In genomic region chr8:13623038-13623750, GRCm38 (mm10) we compare ENCODE assay signal across 8 mouse cellular contexts. TPM values are rescaled to one million over a fixed set of nuclear protein-coding genes. Genes with fewer than 3 reads are reported as not detected.
DNase-seq lines count a peak whose midpoint lies in the region; ATAC-seq and TF ChIP-seq lines count a peak whose summit lies in the region.
"Had no signal": no experiment of that assay in that cellular context is flagged by ENCODE, and none has a peak within 500 bp of the region (broad histone marks: within the 10 kb centered on the region; RNA-seq: fewer than 3 reads in every experiment).

No protein-coding gene starts in this region.

- in situ Hi-C loops in CH12.LX (cut with MboI; ENCODE audit: low pct_ligation_motif_present, low pct_unique_long_range_greater_than_20kb, low sequenced_read_pairs): no loop called here

- dilution Hi-C loops in CH12.LX (cut with MboI; ENCODE audit: extremely low pct_ligation_motif_present, extremely low pct_unique_long_range_greater_than_20kb, low sequenced_read_pairs): no loop called here

- no peaks in the 10 kb centered on the region for H3K27me3 ChIP-seq in CH12.LX (replicated peaks)
- H3K27me3 ChIP-seq: liver, embryonic 13.5 days had no signal

- 0 out of 2 replicates have a peak overlapping the region, but pooled peaks have one; percentile 8 for H3K9ac ChIP-seq in CH12.LX (ENCODE audit: insufficient read depth, low read depth)
- H3K9ac ChIP-seq: liver, embryonic 13.5 days had no signal

- no peak for TF ChIP-seq POLR2A in CH12.LX (IDR thresholded peaks at IDR 0.05; ENCODE audit: low read depth, low read length)

- 62% methylated on average over 9 of the region's 9 CpGs for WGBS in macrophage (ENCODE audit: missing documents)

- H3K4me2 ChIP-seq in CH12.LX (ENCODE audit: insufficient read depth, low read depth, poor library complexity, severe bottlenecking): peak overlapping the region; percentile 38; the same call in 1 of the 2 replicates
- H3K4me2 ChIP-seq: liver, embryonic 13.5 days had no signal

- DNase-seq in 3134 (ENCODE audit: extremely low read depth, insufficient read length, low spot score) (peak; percentile 24), CH12.LX (ENCODE audit: extremely low read depth) (no peak)
- peak; percentile 40 to 64 for DNase-seq in frontal cortex, postnatal 14 days (ENCODE audit: low spot score in 2 of 2)
- DNase-seq in spleen, postnatal 10 days (ENCODE audit: low spot score in 2 of 2): no peak
- DNase-seq: liver, embryonic 13.5 days had no signal

- H3K4me1 ChIP-seq in CH12.LX (ENCODE audit: control insufficient read depth in 1 of 2, insufficient read depth in 2 of 2): peaks cover 33 to 43% of the 10 kb centered on the region in 2 experiments

- TF ChIP-seq EP300 in CH12.LX (IDR thresholded peaks at IDR 0.05; ENCODE audit: low read length): no peak

- no peak for TF ChIP-seq CTCF in CH12.LX (conservative IDR thresholded peaks at IDR 0.05 in 1 of 2, IDR thresholded peaks at IDR 0.05 in 1 of 2; ENCODE audit: low read depth in 2 of 2, low read length in 2 of 2)

- no peak for ATAC-seq in CD4-positive, CD25-positive, alpha-beta regulatory T cell, adult 4 months
- no peak for ATAC-seq in megakaryocyte progenitor cell, adult 5-6 weeks (replicated peaks; ENCODE audit: poor library complexity)

- no peak overlapping the region for H3K4me3 ChIP-seq in CH12.LX (replicated peaks in 1 of 3; ENCODE audit: low read depth in 2 of 3, low read length in 2 of 3, poor library complexity in 1 of 3)
- H3K4me3 ChIP-seq in macrophage (ENCODE audit: inconsistent target): no peak overlapping the region
- H3K4me3 ChIP-seq: liver, embryonic 13.5 days had no signal

- H3K27ac ChIP-seq in CH12.LX (ENCODE audit: insufficient read depth, low read depth) (no peak overlapping the region), macrophage (peak overlapping the region; percentile 98)
- H3K27ac ChIP-seq: liver, embryonic 13.5 days had no signal

- peaks cover 13% of the 10 kb centered on the region for H3K9me3 ChIP-seq in CH12.LX (replicated peaks; ENCODE audit: low read length)
- H3K9me3 ChIP-seq: liver, embryonic 13.5 days had no signal

- no peaks in the 10 kb centered on the region; the same call in 1 of the 2 replicates for H3K79me2 ChIP-seq in CH12.LX (replicated peaks; ENCODE audit: control insufficient read depth, extremely low read depth, insufficient read depth, poor library complexity, severe bottlenecking)
- H3K79me2 ChIP-seq in macrophage (ENCODE audit: inconsistent target): peaks cover 98% of the 10 kb centered on the region

- H3K36me3 ChIP-seq in CH12.LX (replicated peaks in 1 of 2; ENCODE audit: control insufficient read depth in 1 of 2, insufficient read depth in 1 of 2, low read length in 1 of 2) (peaks cover 9 to 41% of the 10 kb centered on the region in 2 experiments), macrophage (ENCODE audit: inconsistent target) (peaks cover 7% of the 10 kb centered on the region; the same call in 1 of the 2 replicates)

- TF ChIP-seq RAD21 in CH12.LX (IDR thresholded peaks at IDR 0.05; ENCODE audit: low read depth, low read length): no peak

TF ChIP-seq in CH12.LX, 34 proteins besides CTCF, POLR2A, EP300 and RAD21:
- TF ChIP-seq ETS1 (conservative IDR thresholded peaks at IDR 0.05; ENCODE audit: low read depth, low read length) (no peak), POLR2AphosphoS2 (IDR thresholded peaks at IDR 0.05; ENCODE audit: low read depth, low read length) (no peak), E2F4 (IDR thresholded peaks at IDR 0.05; ENCODE audit: insufficient replicate concordance, low read depth, low read length) (no peak), NELFE (IDR thresholded peaks at IDR 0.05; ENCODE audit: low read depth, low read length) (no peak), ZMIZ1 (IDR thresholded peaks at IDR 0.05; ENCODE audit: low read depth, low read length) (no peak), MAX (IDR thresholded peaks at IDR 0.05; ENCODE audit: low read length) (no peak), UBTF (IDR thresholded peaks at IDR 0.05; ENCODE audit: low read depth, low read length) (no peak), KAT2A (IDR thresholded peaks at IDR 0.05; ENCODE audit: insufficient replicate concordance, low read length) (no peak), IRF4 (IDR thresholded peaks at IDR 0.05; ENCODE audit: low read depth, low read length) (no peak), TCF12 (IDR thresholded peaks at IDR 0.05; ENCODE audit: low read depth, low read length) (no peak), MAFK (IDR thresholded peaks at IDR 0.05; ENCODE audit: insufficient replicate concordance, low read length) (no peak), NRF1 (IDR thresholded peaks at IDR 0.05; ENCODE audit: low read depth, low read length) (no peak), MXI1 (IDR thresholded peaks at IDR 0.05; ENCODE audit: low read depth, low read length) (no peak), MYC (IDR thresholded peaks at IDR 0.05; ENCODE audit: low read depth, low read length) (no peak), RCOR1 (conservative IDR thresholded peaks at IDR 0.05; ENCODE audit: low read depth, low read length) (no peak)
TF ChIP-seq in CH12.LX: peak in this region for 0.

RNA-seq across cellular contexts. Expression of gene Rasa3, which starts 54.2 kb away (rescaled TPM):
- total RNA-seq in CH12.LX (2012; rRNA removed) (20.0 and 28.5 TPM in 2 replicates), CH12.LX (2014; rRNA removed) (13.6 TPM in 2 replicates)
- polyA plus RNA-seq in CH12.LX (2012; ENCODE audit: insufficient read length, low read depth) (12.8 and 13.7 TPM in 2 replicates), macrophage (2018) (72.6 to 95.1 TPM (median 88.3 TPM) in 3 replicates)
- total RNA-seq in macrophage (2018; cell fraction: chromatin; rRNA removed): 100 to 1,000 TPM in 19 of 26 experiments, 10 to 100 TPM in 7; 24.5 to 267 (median 142) TPM
- total RNA-seq in macrophage (2018; cell fraction: cytosol; rRNA removed): 100 to 1,000 TPM in 7 of 26 experiments, 10 to 100 TPM in 19; 56.4 to 109 (median 82.5) TPM
- 100 to 1,000 TPM in 12 of 26 experiments, 10 to 100 TPM in 14; 30.1 to 198 (median 99.8) TPM for total RNA-seq in macrophage (2018; cell fraction: nucleus; rRNA removed)
- 100 to 1,000 TPM in 1 of 2 experiments, 10 to 100 TPM in 1; 77.3 to 195 TPM for polyA plus RNA-seq in CD4-positive, CD25-positive, alpha-beta regulatory T cell, adult 4 months (2017; shearing (Covaris generic))
- 24.1 and 36.8 TPM in 2 replicates for total RNA-seq in megakaryocyte progenitor cell, adult 5-6 weeks (2015)
- total RNA-seq in megakaryocyte progenitor cell, adult 5-6 weeks (2017): 49.3 and 51.3 TPM in 2 replicates

Comparison
In these comparisons a context has a peak if more than half of its experiments do, and no peak if none do; other contexts are left out.
1. DNase-seq: peak in 3134 (single experiment) and frontal cortex, postnatal 14 days (2 of 2); none in CH12.LX (single experiment) and spleen, postnatal 10 days (0 of 2).